24 mouse cellular contexts compared by ENCODE assay signal in the genomic region with DNA sequence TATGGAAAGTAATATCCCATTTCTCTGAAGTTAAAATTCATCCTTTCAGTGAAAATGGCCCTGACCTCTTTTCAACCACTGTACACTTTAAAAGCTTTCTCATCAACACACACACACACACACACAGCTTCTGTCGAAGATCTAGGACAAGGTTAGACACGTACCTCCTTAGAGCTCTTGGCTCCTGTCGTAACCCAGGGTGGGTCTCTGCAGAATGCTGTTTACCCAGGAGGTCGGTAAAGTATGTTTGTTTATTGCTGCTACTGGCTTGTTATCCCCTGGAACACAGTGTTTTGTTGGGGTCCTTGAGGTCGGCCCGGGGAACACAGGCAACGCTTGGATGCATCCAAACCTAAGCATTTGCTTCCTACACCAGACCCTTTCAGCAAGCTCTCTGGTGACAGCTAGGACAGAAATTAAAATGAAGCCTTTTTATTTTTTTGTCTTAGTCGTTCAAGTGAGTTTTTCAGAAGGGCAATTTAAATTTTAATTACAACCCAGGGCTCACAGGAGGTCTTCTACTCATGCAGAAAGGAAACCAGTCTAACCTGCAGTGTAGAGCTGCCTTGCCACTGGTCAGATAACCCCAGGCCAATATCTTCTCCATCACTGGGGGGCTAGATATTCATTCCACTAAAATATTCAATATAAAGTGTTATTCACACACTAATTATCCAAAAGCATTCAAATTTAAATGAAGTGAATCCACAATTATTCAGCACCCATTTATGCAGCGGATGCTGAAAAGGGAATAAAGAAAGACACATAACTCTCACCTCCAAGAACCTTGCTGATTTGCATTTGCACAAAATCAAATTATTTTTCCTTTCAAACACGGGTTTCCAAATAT.
DNase-seq lines count a peak whose midpoint lies in the region; ATAC-seq and TF ChIP-seq lines count a peak whose summit lies in the region.
"Had no signal": no experiment of that assay in that cellular context is flagged by ENCODE, and none has a peak within 500 bp of the region (broad histone marks: within the 10 kb centered on the region; RNA-seq: fewer than 3 reads in every experiment).

No protein-coding gene starts in this region.

- H3K9me3 ChIP-seq in forebrain, embryonic 15.5 days: no peaks in the 10 kb centered on the region
- H3K9me3 ChIP-seq: embryonic facial prominence, embryonic 12.5 days; heart, embryonic 15.5 days; limb, embryonic 12.5 days had no signal

- TF ChIP-seq CTCF in kidney, adult 2 months (conservative IDR thresholded peaks at IDR 0.05; ENCODE audit: insufficient read depth, insufficient read length, low read depth, low read length): no peak
- no peak for TF ChIP-seq CTCF in liver, adult 2 months (IDR thresholded peaks at IDR 0.05; ENCODE audit: low read depth, low read length)

- H3K79me2 ChIP-seq in liver, adult 2 months (ENCODE audit: control insufficient read depth, insufficient read depth, low read length): no peaks in the 10 kb centered on the region

- DNase-seq in adrenal gland, adult (ENCODE audit: inconsistent age in 2 of 2, low spot score in 1 of 2): peak; percentile 38 to 75
- DNase-seq in adrenal gland, postnatal 4 days (ENCODE audit: low spot score in 2 of 2): no peak
- DNase-seq in kidney, adult 2 months: no peak
- DNase-seq in kidney, adult 11 months: no peak
- DNase-seq in liver, adult 2 months (ENCODE audit: extremely low read depth, low read depth, low spot score): no peak
- DNase-seq in liver: no peak
- DNase-seq in layer of hippocampus, adult 11-12 months (ENCODE audit: low spot score): no peak
- DNase-seq: cerebellum, adult 11 months; cerebellum, postnatal 10 days; gastrocnemius, postnatal 25 days; layer of hippocampus, adult 9-11 months; lung, postnatal 14 days; right cerebral cortex, postnatal 14 days; thymus, postnatal 36 days had no signal

- no peak overlapping the region for H3K4me2 ChIP-seq in forebrain, embryonic 15.5 days (replicated peaks)
- H3K4me2 ChIP-seq: embryonic facial prominence, embryonic 12.5 days; heart, embryonic 15.5 days; limb, embryonic 12.5 days had no signal

- no peaks in the 10 kb centered on the region for H3K36me3 ChIP-seq in kidney, adult 2 months (ENCODE audit: control insufficient read depth, insufficient read depth, low read length)
- H3K36me3 ChIP-seq in liver, adult 2 months (ENCODE audit: control insufficient read depth, insufficient read depth, low read length): no peaks in the 10 kb centered on the region
- H3K36me3 ChIP-seq in forebrain, embryonic 15.5 days: no peaks in the 10 kb centered on the region
- H3K36me3 ChIP-seq: embryonic facial prominence, embryonic 12.5 days; heart, embryonic 15.5 days; limb, embryonic 12.5 days had no signal

- WGBS in kidney, adult 2 months: 35% methylated on average over 10 of the region's 10 CpGs
- 55% methylated on average over 10 of the region's 10 CpGs for WGBS in liver, adult 2 months
- 11% methylated on average over 10 of the region's 10 CpGs for WGBS in forebrain, embryonic 15.5 days

- no peak overlapping the region for H3K9ac ChIP-seq in liver, adult 2 months (ENCODE audit: low read depth, low read length)
- no peak overlapping the region for H3K9ac ChIP-seq in forebrain, embryonic 15.5 days (replicated peaks)
- H3K9ac ChIP-seq: embryonic facial prominence, embryonic 12.5 days; heart, embryonic 15.5 days; limb, embryonic 12.5 days; liver, embryonic 14.5 days had no signal

- TF ChIP-seq POLR2A in kidney, adult 2 months (IDR thresholded peaks at IDR 0.05; ENCODE audit: low read depth, low read length): no peak
- TF ChIP-seq POLR2A in liver, adult 2 months (IDR thresholded peaks at IDR 0.05; ENCODE audit: extremely low read depth, insufficient read depth, low read length): no peak

- peak overlapping the region; percentile 5; the same call in 1 of the 2 replicates for H3K27ac ChIP-seq in kidney, adult 2 months (ENCODE audit: insufficient read depth, low read depth, low read length)
- H3K27ac ChIP-seq in liver, adult 2 months (replicated peaks; ENCODE audit: insufficient read depth, low read depth, low read length): 0 out of 2 replicates have a peak overlapping the region, but pooled peaks have one; percentile 19
- 0 out of 2 replicates have a peak overlapping the region, but pooled peaks have one; percentile 1 for H3K27ac ChIP-seq in forebrain, embryonic 15.5 days (replicated peaks)
- H3K27ac ChIP-seq: embryonic facial prominence, embryonic 12.5 days; heart, embryonic 15.5 days; limb, embryonic 12.5 days; liver, embryonic 14.5 days had no signal

- H3K4me1 ChIP-seq in kidney, adult 2 months (ENCODE audit: control insufficient read depth, insufficient read depth, low read length): no peaks in the 10 kb centered on the region
- H3K4me1 ChIP-seq in liver, adult 2 months (ENCODE audit: control insufficient read depth, insufficient read depth, low read length): no peaks in the 10 kb centered on the region
- H3K4me1 ChIP-seq in forebrain, embryonic 15.5 days: peaks cover 16% of the 10 kb centered on the region; the same call in 1 of the 2 replicates
- H3K4me1 ChIP-seq: embryonic facial prominence, embryonic 12.5 days; heart, embryonic 15.5 days; limb, embryonic 12.5 days had no signal

- no peak overlapping the region for H3K4me3 ChIP-seq in kidney, adult 2 months (ENCODE audit: insufficient read depth, low read depth, low read length)
- no peak overlapping the region for H3K4me3 ChIP-seq in liver, adult 2 months (ENCODE audit: insufficient read depth, low read depth, low read length)
- H3K4me3 ChIP-seq in forebrain, embryonic 15.5 days: no peak overlapping the region
- H3K4me3 ChIP-seq: embryonic facial prominence, embryonic 12.5 days; erythroblast, embryonic 14.5 days; heart, embryonic 15.5 days; limb, embryonic 12.5 days had no signal

- no peaks in the 10 kb centered on the region for H3K27me3 ChIP-seq in kidney, adult 2 months (replicated peaks; ENCODE audit: control insufficient read depth, insufficient read depth, low read length)
- H3K27me3 ChIP-seq in liver, adult 2 months (ENCODE audit: control insufficient read depth, insufficient read depth, low read length): no peaks in the 10 kb centered on the region
- no peaks in the 10 kb centered on the region for H3K27me3 ChIP-seq in forebrain, embryonic 15.5 days
- H3K27me3 ChIP-seq: embryonic facial prominence, embryonic 12.5 days; heart, embryonic 15.5 days; limb, embryonic 12.5 days; Patski had no signal

- peak; percentile 69 for ATAC-seq in forebrain, embryonic 15.5 days (replicated peaks)
- ATAC-seq: CD4-positive, CD25-positive, alpha-beta regulatory T cell, adult 4 months; hindbrain, embryonic 16.5 days; intestine, embryonic 16.5 days; Patski had no signal

Comparison
In these comparisons a context has a peak if more than half of its experiments do, and no peak if none do; other contexts are left out.
1. DNase-seq: peak in adrenal gland, adult (2 of 2); none in adrenal gland, postnatal 4 days (0 of 2), kidney, adult 2 months (single experiment), kidney, adult 11 months (single experiment), liver, adult 2 months (single experiment), liver (single experiment) and layer of hippocampus, adult 11-12 months (single experiment).
2. Peak in every context shown above with its lines, with median percentiles within 50 percentile points of each other: H3K27ac ChIP-seq.